Mouse (Mus musculus): ENCODE measurements around the gene Lnpk. TPM values are rescaled to one million over a fixed set of nuclear protein-coding genes. Genes with fewer than 3 reads are reported as not detected.

Lnpk gene
- polyA plus RNA-seq, 2 experiments = 7.1 to 15.4 TPM

GRCm38 (mm10) chr2:74557451-74557850 lies 21.8 kb downstream of the Lnpk start:
- WGBS (ENCODE audit: insufficient replicate concordance) = 80% methylated on average over 2 of the region's 2 CpGs
- no peak overlapping the region for H3K27ac ChIP-seq
- no peaks in the 10 kb centered on the region for H3K27me3 ChIP-seq (ENCODE audit: control insufficient read depth, insufficient read depth, low read length)
- no peak for TF ChIP-seq CTCF (IDR thresholded peaks at IDR 0.05; ENCODE audit: low read depth)
- TF ChIP-seq EP300 (IDR thresholded peaks at IDR 0.05; ENCODE audit: low read depth) = no peak
- H3K4me1 ChIP-seq (replicated peaks; ENCODE audit: control insufficient read depth in 2 of 2, insufficient read depth in 2 of 2, low read length in 1 of 2) = no peaks in the 10 kb centered on the region
- peaks cover 3% of the 10 kb centered on the region for H3K36me3 ChIP-seq (replicated peaks; ENCODE audit: control insufficient read depth, insufficient read depth, low read depth)
- DNase-seq (ENCODE audit: low read depth in 3 of 3, low spot score in 3 of 3) (no peak), ATAC-seq (ENCODE audit: insufficient read depth) (no peak)
- no peak overlapping the region for H3K4me3 ChIP-seq (ENCODE audit: insufficient read depth in 1 of 2, low read depth in 2 of 2, low read length in 2 of 2)
- no peak overlapping the region for H3K9ac ChIP-seq (replicated peaks)
- H3K9me3 ChIP-seq (ENCODE audit: control insufficient read depth, low read length) = no peaks in the 10 kb centered on the region
- no peak overlapping the region for H3K4me2 ChIP-seq (ENCODE audit: low read depth)

- ATAC-seq (ENCODE audit: insufficient read depth) = no peak
- DNase-seq (ENCODE audit: low read depth in 3 of 3, low spot score in 3 of 3) = no peak
Observed at GRCm38 (mm10) chr2:74551929-74552328, 27.3 kb downstream of the Lnpk start.

GRCm38 (mm10) chr2:74548306-74548705 lies 30.9 kb downstream of the Lnpk start:
- H3K4me3 ChIP-seq (ENCODE audit: insufficient read depth in 1 of 2, low read depth in 2 of 2, low read length in 2 of 2) = no peak overlapping the region
- no peak overlapping the region for H3K27ac ChIP-seq
- no peaks in the 10 kb centered on the region for H3K27me3 ChIP-seq (ENCODE audit: control insufficient read depth, insufficient read depth, low read length)
- 0 out of 2 replicates have a peak, but pooled peaks cover 3% of the 10 kb centered on the region for H3K36me3 ChIP-seq (replicated peaks; ENCODE audit: control insufficient read depth, insufficient read depth, low read depth)
- H3K4me2 ChIP-seq (ENCODE audit: low read depth) = no peak overlapping the region
- DNase-seq (ENCODE audit: low read depth in 3 of 3, low spot score in 3 of 3) (no peak), ATAC-seq (ENCODE audit: insufficient read depth) (no peak)
- no peak for TF ChIP-seq CTCF (IDR thresholded peaks at IDR 0.05; ENCODE audit: low read depth)
- no peak for TF ChIP-seq EP300 (IDR thresholded peaks at IDR 0.05; ENCODE audit: low read depth)
- H3K9me3 ChIP-seq (ENCODE audit: control insufficient read depth, low read length) = no peaks in the 10 kb centered on the region
- H3K4me1 ChIP-seq (replicated peaks; ENCODE audit: control insufficient read depth in 2 of 2, insufficient read depth in 2 of 2, low read length in 1 of 2) = no peaks in the 10 kb centered on the region
- no peak overlapping the region for H3K9ac ChIP-seq (replicated peaks)
- WGBS (ENCODE audit: insufficient replicate concordance) = 74% methylated on average over 2 of the region's 2 CpGs

More at GRCm38 (mm10) chr2:74551929-74552328, 27.3 kb downstream of the Lnpk start:
- Histone ChIP-seq H3K9me3 (ENCODE audit: control insufficient read depth, low read length) (no peaks in the 10 kb centered on the region), H3K4me3 (ENCODE audit: insufficient read depth in 1 of 2, low read depth in 2 of 2, low read length in 2 of 2) (no peak overlapping the region), H3K36me3 (replicated peaks; ENCODE audit: control insufficient read depth, insufficient read depth, low read depth) (peaks cover 3% of the 10 kb centered on the region; the same call in 1 of the 2 replicates), H3K27me3 (ENCODE audit: control insufficient read depth, insufficient read depth, low read length) (no peaks in the 10 kb centered on the region), H3K4me1 (replicated peaks; ENCODE audit: control insufficient read depth in 2 of 2, insufficient read depth in 2 of 2, low read length in 1 of 2) (no peaks in the 10 kb centered on the region), H3K4me2 (ENCODE audit: low read depth) (no peak overlapping the region), H3K9ac (replicated peaks) (no peak overlapping the region), H3K27ac (no peak overlapping the region)
- TF ChIP-seq CTCF (IDR thresholded peaks at IDR 0.05; ENCODE audit: low read depth) = no peak
- no peak for TF ChIP-seq EP300 (IDR thresholded peaks at IDR 0.05; ENCODE audit: low read depth)

- TF ChIP-seq EP300 (IDR thresholded peaks at IDR 0.05; ENCODE audit: low read depth) = no peak
- no peak for TF ChIP-seq CTCF (IDR thresholded peaks at IDR 0.05; ENCODE audit: low read depth)
- Histone ChIP-seq H3K4me3 (ENCODE audit: insufficient read depth in 1 of 2, low read depth in 2 of 2, low read length in 2 of 2) (no peak overlapping the region), H3K4me1 (replicated peaks; ENCODE audit: control insufficient read depth in 2 of 2, insufficient read depth in 2 of 2, low read length in 1 of 2) (no peaks in the 10 kb centered on the region), H3K4me2 (ENCODE audit: low read depth) (no peak overlapping the region), H3K27ac (no peak overlapping the region), H3K9ac (replicated peaks) (no peak overlapping the region), H3K9me3 (ENCODE audit: control insufficient read depth, low read length) (no peaks in the 10 kb centered on the region), H3K36me3 (replicated peaks; ENCODE audit: control insufficient read depth, insufficient read depth, low read depth) (no peaks in the 10 kb centered on the region), H3K27me3 (ENCODE audit: control insufficient read depth, insufficient read depth, low read length) (no peaks in the 10 kb centered on the region)
- no peak for ATAC-seq (ENCODE audit: insufficient read depth)
- WGBS (ENCODE audit: insufficient replicate concordance) = 77% methylated on average over 5 of the region's 5 CpGs
- DNase-seq (ENCODE audit: low read depth in 3 of 3, low spot score in 3 of 3) = no peak
Observed at GRCm38 (mm10) chr2:74508302-74508701, 70.9 kb downstream of the Lnpk start.

- Histone ChIP-seq H3K27ac (no peak overlapping the region), H3K4me1 (replicated peaks; ENCODE audit: control insufficient read depth in 2 of 2, insufficient read depth in 2 of 2, low read length in 1 of 2) (no peaks in the 10 kb centered on the region), H3K36me3 (replicated peaks; ENCODE audit: control insufficient read depth, insufficient read depth, low read depth) (no peaks in the 10 kb centered on the region), H3K9me3 (ENCODE audit: control insufficient read depth, low read length) (no peaks in the 10 kb centered on the region), H3K4me3 (ENCODE audit: insufficient read depth in 1 of 2, low read depth in 2 of 2, low read length in 2 of 2) (no peak overlapping the region), H3K4me2 (ENCODE audit: low read depth) (no peak overlapping the region), H3K9ac (replicated peaks) (no peak overlapping the region), H3K27me3 (ENCODE audit: control insufficient read depth, insufficient read depth, low read length) (no peaks in the 10 kb centered on the region)
- WGBS (ENCODE audit: insufficient replicate concordance) = 50% methylated on average over 8 of the region's 8 CpGs
- DNase-seq (ENCODE audit: low read depth in 3 of 3, low spot score in 3 of 3) (no peak), ATAC-seq (ENCODE audit: insufficient read depth) (no peak)
- TF ChIP-seq CTCF (IDR thresholded peaks at IDR 0.05; ENCODE audit: low read depth) = no peak
Observed at GRCm38 (mm10) chr2:74506439-74506838, 72.8 kb downstream of the Lnpk start.

Data from liver, embryonic 14.5 days (tissue).